18 mouse cellular contexts compared by ENCODE assay signal in genomic region chr9:79827072-79827471, GRCm38 (mm10).
"Had no signal": no experiment of that assay in that cellular context is flagged by ENCODE, and none has a peak within 500 bp of the region (broad histone marks: within the 10 kb centered on the region; RNA-seq: fewer than 3 reads in every experiment).

No protein-coding gene starts in this region.

- H3K4me1 ChIP-seq: kidney, embryonic 15.5 days; liver, embryonic 13.5 days; stomach, embryonic 15.5 days had no signal

- H3K4me2 ChIP-seq: kidney, embryonic 15.5 days; liver, embryonic 13.5 days; midbrain, embryonic 12.5 days; midbrain, embryonic 15.5 days; neural tube, embryonic 13.5 days; stomach, embryonic 15.5 days had no signal

- H3K27ac ChIP-seq: hindbrain, postnatal 0 days; kidney, embryonic 15.5 days; left cerebral cortex, adult 2 months; liver, embryonic 13.5 days; macrophage; midbrain, embryonic 12.5 days; midbrain, embryonic 15.5 days; neural tube, embryonic 13.5 days; stomach, embryonic 15.5 days had no signal

- ATAC-seq: hindbrain, postnatal 0 days; inflammation-experienced regulatory T-cells, adult 6 months; intestine, embryonic 16.5 days; midbrain, embryonic 15.5 days had no signal

- H3K27me3 ChIP-seq: kidney, embryonic 15.5 days; liver, embryonic 13.5 days; midbrain, embryonic 12.5 days; midbrain, embryonic 15.5 days; neural tube, embryonic 13.5 days; stomach, embryonic 15.5 days had no signal

- H3K9me3 ChIP-seq: kidney, embryonic 15.5 days; liver, embryonic 13.5 days; midbrain, embryonic 12.5 days; midbrain, embryonic 15.5 days; neural tube, embryonic 13.5 days; stomach, embryonic 15.5 days had no signal

- H3K4me3 ChIP-seq: kidney, embryonic 15.5 days; left cerebral cortex, adult 2 months; liver, embryonic 13.5 days; midbrain, embryonic 12.5 days; midbrain, embryonic 15.5 days; neural tube, embryonic 13.5 days; stomach, embryonic 15.5 days had no signal

- H3K9ac ChIP-seq: kidney, embryonic 15.5 days; liver, embryonic 13.5 days; midbrain, embryonic 12.5 days; midbrain, embryonic 15.5 days; neural tube, embryonic 13.5 days; stomach, embryonic 15.5 days had no signal

- DNase-seq: kidney, adult 8-10 months; kidney, postnatal 10 days; kidney, postnatal 36 days; layer of hippocampus, postnatal 36 days; liver, embryonic 13.5 days; right cerebral cortex, postnatal 25 days; spleen, adult 18-20 months; thymus, postnatal 25 days had no signal

- H3K36me3 ChIP-seq: kidney, embryonic 15.5 days; liver, embryonic 13.5 days; midbrain, embryonic 12.5 days; midbrain, embryonic 15.5 days; neural tube, embryonic 13.5 days; stomach, embryonic 15.5 days had no signal
